Mouse (Mus musculus) central nervous system, embryonic 11.5 days (tissue): ENCODE data around the gene Eva1b. TPM values are rescaled to one million over a fixed set of nuclear protein-coding genes. Genes with fewer than 3 reads are reported as not detected.

Source experiments
- polyA plus RNA-seq: library from polyadenylated mRNA; depleted of rRNA; stranded (reverse); fragments of >200 nt; gene quantifications from 2 replicates; pipeline ENCODE4 v1.2.3, GENCODE M21; 2012; rRNA removed

Gene Eva1b
- 36.8 and 51.1 TPM in 2 replicates for polyA plus RNA-seq

DNA sequence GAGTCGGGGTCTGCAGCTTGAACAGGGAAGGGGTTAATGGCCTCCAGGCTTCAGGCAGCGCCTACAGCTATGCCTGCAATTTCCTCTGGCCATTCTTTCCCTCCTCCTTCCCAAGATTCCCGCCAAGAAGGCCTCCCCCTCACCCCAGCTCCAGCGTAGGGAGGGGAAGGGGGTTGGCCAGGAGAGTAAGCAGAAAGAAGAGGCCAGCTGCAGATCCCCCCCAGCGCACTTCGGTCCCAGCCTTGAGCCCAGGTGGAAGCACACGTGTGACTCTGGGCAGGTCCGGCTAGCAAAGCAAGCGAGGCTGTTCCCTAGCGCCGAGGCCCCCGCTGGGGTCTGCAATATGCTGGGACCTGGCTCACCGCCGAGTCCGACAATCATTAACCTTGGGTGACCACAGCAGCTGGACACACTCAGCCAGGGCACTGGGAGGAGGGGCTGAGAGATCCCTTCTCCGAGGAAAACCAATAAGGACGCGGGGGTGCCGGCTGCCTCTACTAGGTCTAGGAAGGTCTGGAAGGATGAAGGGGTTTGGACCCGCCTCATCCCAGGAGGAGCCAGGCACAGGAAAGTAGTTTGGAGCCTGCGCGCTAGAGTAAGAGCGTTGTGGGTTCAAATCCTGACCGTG is at the start of gene Eva1b:
Gene Eva1b (plus strand): TSS at position 212 of the 628 bp plus-strand sequence.

DNA sequence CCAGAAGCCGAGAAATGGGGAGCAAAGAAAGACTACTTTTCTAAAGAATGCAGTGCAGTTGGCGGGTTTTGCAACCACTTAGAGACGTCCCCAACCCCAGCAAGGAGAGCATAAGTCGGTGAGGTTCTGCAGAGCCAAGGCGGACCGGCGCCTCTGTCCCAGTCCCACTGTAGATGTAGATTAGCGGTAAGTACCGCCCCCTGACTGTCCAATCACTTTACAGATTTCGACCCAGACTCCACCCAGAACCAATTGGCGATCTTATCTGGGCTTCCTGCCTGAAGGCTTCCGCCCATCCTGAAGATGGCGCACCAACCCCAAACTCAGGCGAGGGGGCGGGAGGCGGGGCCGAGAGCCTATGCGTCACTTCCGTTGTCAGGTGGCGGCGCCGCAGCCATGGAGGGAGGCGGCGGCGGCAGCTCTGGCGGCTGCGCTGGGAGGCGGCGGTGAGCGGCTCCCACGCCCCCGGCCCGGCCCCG is 43.9 kb upstream of the Eva1b start, which contains the start of gene Stk40:
Gene Stk40 (plus strand): TSS at position 368 of the 479 bp plus-strand sequence.

DNA sequence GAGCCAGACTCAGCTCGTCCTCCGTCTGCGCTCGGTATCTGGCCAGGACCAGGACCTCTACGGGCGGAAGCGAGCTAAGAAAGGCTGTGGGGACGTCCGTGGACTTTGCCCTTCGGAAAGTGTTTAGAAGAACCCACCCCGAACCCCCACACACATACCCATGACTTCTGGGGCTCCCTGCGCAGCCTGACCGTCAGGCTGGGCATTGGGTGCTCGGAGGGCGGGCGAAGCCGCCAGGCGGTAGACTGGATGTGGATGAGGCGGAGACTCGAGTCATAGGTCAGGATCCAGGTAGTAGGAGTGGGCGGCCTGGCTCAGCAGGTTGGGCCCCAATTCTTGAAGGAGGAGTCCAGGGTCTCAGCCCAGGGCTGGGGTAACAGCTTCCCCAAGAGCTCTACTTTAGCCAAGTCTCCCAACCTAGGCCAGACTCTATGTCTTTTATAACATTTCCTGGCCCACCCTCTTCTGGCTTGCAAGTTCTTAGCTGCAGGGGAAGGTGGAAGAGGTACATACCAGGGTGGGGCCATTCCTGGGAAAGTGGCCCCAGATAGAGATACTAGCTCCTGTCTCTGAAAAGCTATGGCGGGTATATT is 15.6 kb downstream of the Eva1b start, which contains the start of gene Sh3d21:
Gene Sh3d21 (minus strand): TSS at position 425 of the 593 bp plus-strand sequence.

Other genes with a start within 250 kb of the Eva1b start
- 0.80 and 0.89 TPM in 2 replicates for gene Csf3r, start 123.2 kb upstream of the Eva1b start, polyA plus RNA-seq
- 90.6 and 93.7 TPM in 2 replicates for gene Mrps15, start 100.8 kb upstream of the Eva1b start, polyA plus RNA-seq
- gene Oscp1, start 89.2 kb upstream of the Eva1b start, polyA plus RNA-seq: 10.7 and 11.7 TPM in 2 replicates
- gene Lsm10, start 51.1 kb upstream of the Eva1b start, polyA plus RNA-seq: 28.7 and 37.4 TPM in 2 replicates
- gene Stk40, start 43.8 kb upstream of the Eva1b start, polyA plus RNA-seq: 28.2 and 29.0 TPM in 2 replicates
- 1.6 and 2.6 TPM in 2 replicates for gene Sh3d21, start 15.7 kb downstream of the Eva1b start, polyA plus RNA-seq
- 199 and 213 TPM in 2 replicates for gene Thrap3, start 55.0 kb downstream of the Eva1b start, polyA plus RNA-seq
- gene Map7d1, start 108.6 kb downstream of the Eva1b start, polyA plus RNA-seq: 143 and 628 TPM in 2 replicates
- 101 and 109 TPM in 2 replicates for gene Trappc3, start 114.6 kb downstream of the Eva1b start, polyA plus RNA-seq
- 9.4 and 11.5 TPM in 2 replicates for gene Col8a2, start 139.0 kb downstream of the Eva1b start, polyA plus RNA-seq
- gene Adprhl2, start 174.0 kb downstream of the Eva1b start, polyA plus RNA-seq: 59.1 and 70.0 TPM in 2 replicates
- gene Tekt2, start 177.9 kb downstream of the Eva1b start, polyA plus RNA-seq: 6.9 and 7.2 TPM in 2 replicates